Mouse (Mus musculus) ES-Bruce4 (cell line): ENCODE data around the gene Fam222b. TPM values are rescaled to one million over a fixed set of nuclear protein-coding genes. Genes with fewer than 3 reads are reported as not detected.

Experiments used
- H3K27ac ChIP-seq: 2 replicates; pipeline ENCODE4 v1.5.1; 2012; ENCODE audit warnings: low read length, inconsistent platforms; ENCODE audit not compliant: insufficient read depth
- H3K27me3 ChIP-seq: 2 replicates; pipeline ENCODE4 v1.6.1; 2012; ENCODE audit warnings: mild to moderate bottlenecking, low read length, inconsistent platforms; ENCODE audit not compliant: control insufficient read depth, poor library complexity, insufficient read depth, severe bottlenecking
- H3K36me3 ChIP-seq: 2 replicates; pipeline ENCODE4 v1.6.1; 2012; ENCODE audit warnings: inconsistent platforms, mild to moderate bottlenecking, low read length, moderate library complexity; ENCODE audit not compliant: control insufficient read depth, poor library complexity, insufficient read depth, severe bottlenecking
- H3K4me1 ChIP-seq: one replicate; pipeline ENCODE4 v1.8.1; 2011; ENCODE audit warnings: low read length; ENCODE audit not compliant: control insufficient read depth, insufficient read depth
- H3K4me3 ChIP-seq: 2 replicates; pipeline ENCODE4 v1.5.1; 2011; ENCODE audit warnings: low read depth, mild to moderate bottlenecking, low read length
- H3K9ac ChIP-seq: 2 replicates; pipeline ENCODE4 v1.6.1; 2012; ENCODE audit warnings: low read depth, mild to moderate bottlenecking, inconsistent platforms; ENCODE audit not compliant: poor library complexity, severe bottlenecking
- H3K9me3 ChIP-seq: replicated peaks from 2 replicates; pipeline ENCODE4 v1.6.1; 2012; ENCODE audit warnings: mild to moderate bottlenecking, low read length, inconsistent platforms; ENCODE audit not compliant: control insufficient read depth, poor library complexity, insufficient read depth, severe bottlenecking
- CTCF ChIP-seq: IDR thresholded peaks from one replicate; pipeline ENCODE4 v1.8.1; 2011; ENCODE audit warnings: low read depth, low read length
- EP300 ChIP-seq: IDR thresholded peaks from 2 replicates; pipeline ENCODE4 v1.6.1; 2011; ENCODE audit warnings: low read depth, low read length; ENCODE audit not compliant: insufficient read depth
- POLR2A ChIP-seq: IDR thresholded peaks from one replicate; pipeline ENCODE4 v1.8.1; 2011; ENCODE audit warnings: low read length; ENCODE audit not compliant: insufficient read depth
- polyA plus RNA-seq: library from polyadenylated mRNA; stranded (reverse); fragments of >200 nt; gene quantifications from 2 replicates; pipeline ENCODE4 v1.2.4, GENCODE M21; 2011; ENCODE audit warnings: low read depth; ENCODE audit not compliant: missing spikeins, insufficient read depth, insufficient read length

Gene Fam222b
- polyA plus RNA-seq, 1 experiment: 17.5 TPM

- no peak overlapping the region for H3K27ac ChIP-seq
- no peak overlapping the region for H3K9ac ChIP-seq
- no peaks in the 10 kb centered on the region for H3K4me1 ChIP-seq
- no peak overlapping the region for H3K4me3 ChIP-seq
- H3K36me3 ChIP-seq: peaks cover 13% of the 10 kb centered on the region; the same call in 1 of the 2 replicates
- no peaks in the 10 kb centered on the region for H3K27me3 ChIP-seq
- no peaks in the 10 kb centered on the region for H3K9me3 ChIP-seq
- no peak for TF ChIP-seq POLR2A
Measured at GRCm38 (mm10) chr11:78202372-78202771, 107.9 kb downstream of the Fam222b start.

- Histone ChIP-seq H3K9ac (no peak overlapping the region), H3K27ac (no peak overlapping the region)
- TF ChIP-seq CTCF (no peak), POLR2A (no peak), EP300 (no peak)
Measured at GRCm38 (mm10) chr11:78204287-78204686, 109.8 kb downstream of the Fam222b start.

GRCm38 (mm10) chr11:78205361-78206206 is 111.1 kb downstream of the Fam222b start:
- no peak overlapping the region for H3K27ac ChIP-seq
- peaks cover 42% of the 10 kb centered on the region for H3K36me3 ChIP-seq

More at GRCm38 (mm10) chr11:78204287-78204686, 109.8 kb downstream of the Fam222b start:
- Histone ChIP-seq H3K27me3 (no peaks in the 10 kb centered on the region), H3K9me3 (no peaks in the 10 kb centered on the region), H3K36me3 (peaks cover 31% of the 10 kb centered on the region), H3K4me3 (no peak overlapping the region), H3K4me1 (no peaks in the 10 kb centered on the region)

More at GRCm38 (mm10) chr11:78205361-78206206, 111.1 kb downstream of the Fam222b start:
- H3K4me3 ChIP-seq: no peak overlapping the region
- H3K9ac ChIP-seq: no peak overlapping the region
- no peaks in the 10 kb centered on the region for H3K4me1 ChIP-seq
- H3K27me3 ChIP-seq: no peaks in the 10 kb centered on the region
- no peaks in the 10 kb centered on the region for H3K9me3 ChIP-seq
- TF ChIP-seq POLR2A: no peak
- no peak for TF ChIP-seq EP300
- TF ChIP-seq CTCF: no peak

Other genes with a start within 250 kb of the Fam222b start
- gene Pipox, start 200.6 kb upstream of the Fam222b start, polyA plus RNA-seq: 14.3 and 17.0 TPM in 2 replicates
- 0.33 and 0.57 TPM in 2 replicates for gene Sez6, start 163.9 kb upstream of the Fam222b start, polyA plus RNA-seq
- gene Phf12, start 111.9 kb upstream of the Fam222b start, polyA plus RNA-seq: 50.8 and 58.2 TPM in 2 replicates
- 8.7 and 10.7 TPM in 2 replicates for gene Dhrs13, start 62.4 kb upstream of the Fam222b start, polyA plus RNA-seq
- gene Flot2, start 56.7 kb upstream of the Fam222b start, polyA plus RNA-seq: 76.6 and 85.5 TPM in 2 replicates
- gene Eral1, start 14.3 kb upstream of the Fam222b start, polyA plus RNA-seq: 24.0 and 25.1 TPM in 2 replicates
- 87.4 and 99.3 TPM in 2 replicates for gene Traf4, start 70.9 kb downstream of the Fam222b start, polyA plus RNA-seq
- gene Nek8, start 82.0 kb downstream of the Fam222b start, polyA plus RNA-seq: 18.1 and 20.0 TPM in 2 replicates
- 12.2 and 13.2 TPM in 2 replicates for gene Tlcd1, start 82.1 kb downstream of the Fam222b start, polyA plus RNA-seq
- gene Rpl23a, start 88.9 kb downstream of the Fam222b start, polyA plus RNA-seq: 2,740 and 2,914 TPM in 2 replicates
- 33.1 and 36.1 TPM in 2 replicates for gene Rab34, start 93.8 kb downstream of the Fam222b start, polyA plus RNA-seq
- gene Proca1, start 98.7 kb downstream of the Fam222b start, polyA plus RNA-seq: 6.1 and 7.6 TPM in 2 replicates
- 53.9 and 56.6 TPM in 2 replicates for gene Sdf2, start 151.1 kb downstream of the Fam222b start, polyA plus RNA-seq
- gene Supt6, start 151.3 kb downstream of the Fam222b start, polyA plus RNA-seq: 73.2 and 73.4 TPM in 2 replicates
- 108 and 112 TPM in 2 replicates for gene 2610507B11Rik, start 167.1 kb downstream of the Fam222b start, polyA plus RNA-seq
- 0.75 and 1.1 TPM in 2 replicates for gene BC030499, start 196.2 kb downstream of the Fam222b start, polyA plus RNA-seq
- 66.9 and 68.8 TPM in 2 replicates for gene Spag5, start 206.9 kb downstream of the Fam222b start, polyA plus RNA-seq
- gene Aldoc, start 228.3 kb downstream of the Fam222b start, polyA plus RNA-seq: 32.5 and 55.1 TPM in 2 replicates
- gene Pigs, start 233.8 kb downstream of the Fam222b start, polyA plus RNA-seq: 24.2 and 29.5 TPM in 2 replicates
- 25.7 and 28.7 TPM in 2 replicates for gene Unc119, start 248.8 kb downstream of the Fam222b start, polyA plus RNA-seq